Mouse (Mus musculus) gonadal fat pad, adult 2 months (tissue): ENCODE measurements at regions not wholly inside any gene's neighbourhood (a gene's known extent, or its start where the extent isn't known, plus 50 kb on each side); places are given as distances from the start of the nearest gene placed in this dataset.

Experiments
- DNase-seq: peaks from one replicate; pipeline ENCODE4 v3.0.0-alpha.2; 2012; ENCODE audit warnings: low read depth

DNA sequence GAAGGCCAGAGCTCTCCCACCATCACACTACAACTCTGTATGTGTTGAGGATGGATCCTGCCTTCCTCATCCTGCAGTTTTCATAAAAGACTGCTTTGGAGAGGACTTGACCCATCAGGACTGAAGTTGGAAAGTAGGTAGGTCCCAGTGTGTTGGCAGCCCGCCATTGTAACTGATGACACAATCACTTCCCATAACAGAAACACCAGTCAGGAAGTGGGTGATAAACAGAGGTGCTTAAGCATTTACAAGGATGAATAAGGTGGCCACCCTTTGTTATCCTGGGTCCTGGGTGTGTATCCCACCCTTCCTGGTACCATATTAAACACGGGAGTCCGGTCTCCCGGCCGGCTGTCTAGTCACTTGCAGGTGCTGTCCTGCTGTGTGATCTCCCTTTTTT, 118.3 kb downstream of the Snx10 start:
- no peak for DNase-seq

DNA sequence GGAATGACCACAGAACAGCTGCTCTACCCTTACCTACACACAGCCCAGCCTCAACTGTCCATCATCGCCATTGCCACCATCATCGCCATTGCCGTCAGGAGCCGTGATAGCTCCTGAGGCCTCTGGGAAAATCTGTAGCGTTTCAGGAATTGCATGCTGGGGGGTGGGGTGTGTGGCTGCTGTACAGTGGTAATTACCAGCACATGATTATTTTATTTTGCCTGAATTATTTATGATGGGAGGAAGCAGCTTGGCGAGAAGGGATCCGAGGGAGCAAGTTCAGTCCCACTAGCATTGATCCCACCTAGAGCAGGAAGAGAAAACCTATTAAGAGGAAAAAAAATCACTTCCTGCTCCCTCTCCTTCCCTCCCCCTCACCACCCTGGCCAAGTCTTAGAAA, 125.1 kb downstream of the Snx10 start:
- no peak for DNase-seq

DNA sequence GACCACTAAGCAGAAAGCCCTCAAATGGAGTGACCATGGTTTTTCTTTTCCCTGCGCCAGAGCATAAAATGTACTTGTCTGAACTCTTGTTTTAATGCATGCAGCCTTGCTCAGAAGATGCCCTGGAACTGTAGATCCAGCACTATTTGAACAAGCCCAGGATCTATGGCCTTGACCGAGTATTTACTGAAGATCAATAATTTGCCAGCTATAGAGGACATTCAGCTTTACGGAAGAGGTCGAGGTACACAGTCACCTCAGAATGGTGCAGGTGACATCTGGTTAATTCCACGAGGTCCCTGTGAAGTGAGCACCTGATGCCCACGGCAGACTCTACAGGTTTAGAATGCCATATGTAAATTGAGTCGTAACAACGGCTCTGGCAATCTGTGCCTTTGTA, 130.1 kb downstream of the Snx10 start:
- no peak for DNase-seq

GRCm38 (mm10) chr6:51654991-51655390, 131.3 kb downstream of the Snx10 start:
- no peak for DNase-seq

DNA sequence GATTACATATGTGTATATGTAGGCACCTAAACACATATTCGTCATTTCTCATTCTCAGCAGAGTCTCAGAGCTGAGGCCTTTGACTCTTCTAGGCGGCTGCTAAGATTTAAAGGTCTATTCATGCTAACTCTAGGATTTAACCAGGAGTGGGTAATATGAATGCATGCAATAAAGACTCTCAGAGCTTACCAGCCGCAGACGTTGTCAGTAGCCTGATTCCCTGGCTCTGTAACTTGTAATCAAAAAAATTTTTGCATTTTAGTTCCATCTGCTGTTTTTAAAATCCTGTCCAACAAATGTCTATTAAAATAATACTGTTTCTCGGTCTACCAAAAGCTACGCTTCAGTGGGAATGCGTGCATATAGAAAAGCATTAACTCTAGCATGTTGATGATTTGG, 132.4 kb downstream of the Snx10 start:
- no peak for DNase-seq

GRCm38 (mm10) chr6:51656883-51657640, 133.4 kb downstream of the Snx10 start:
- no peak for DNase-seq

GRCm38 (mm10) chr6:51658360-51658759, 134.7 kb downstream of the Snx10 start:
- no peak for DNase-seq

- no peak for DNase-seq
Observed at GRCm38 (mm10) chr6:51663178-51663577, 139.5 kb downstream of the Snx10 start.

DNA sequence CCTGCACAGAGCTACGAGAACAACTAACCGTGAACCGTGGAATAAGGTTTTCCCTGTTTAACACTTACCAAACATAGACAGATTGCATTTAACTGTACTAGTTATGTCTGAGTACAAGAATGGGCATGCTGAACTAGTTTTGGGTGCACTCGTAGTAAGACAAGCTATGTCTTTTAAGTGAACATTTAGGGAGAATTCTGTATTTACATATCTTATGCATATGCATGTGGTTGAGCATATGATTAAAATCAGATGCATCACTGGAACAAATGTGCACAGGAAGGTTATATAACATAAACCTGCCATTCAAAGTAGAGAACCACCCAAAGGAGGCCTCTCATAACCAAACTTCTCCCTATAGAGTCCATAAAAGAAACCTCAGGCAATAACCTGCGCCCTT, 140.3 kb downstream of the Snx10 start:
- DNase-seq = no peak

- DNase-seq = no peak
Observed at GRCm38 (mm10) chr6:51667022-51667421, 143.3 kb downstream of the Snx10 start.

DNA sequence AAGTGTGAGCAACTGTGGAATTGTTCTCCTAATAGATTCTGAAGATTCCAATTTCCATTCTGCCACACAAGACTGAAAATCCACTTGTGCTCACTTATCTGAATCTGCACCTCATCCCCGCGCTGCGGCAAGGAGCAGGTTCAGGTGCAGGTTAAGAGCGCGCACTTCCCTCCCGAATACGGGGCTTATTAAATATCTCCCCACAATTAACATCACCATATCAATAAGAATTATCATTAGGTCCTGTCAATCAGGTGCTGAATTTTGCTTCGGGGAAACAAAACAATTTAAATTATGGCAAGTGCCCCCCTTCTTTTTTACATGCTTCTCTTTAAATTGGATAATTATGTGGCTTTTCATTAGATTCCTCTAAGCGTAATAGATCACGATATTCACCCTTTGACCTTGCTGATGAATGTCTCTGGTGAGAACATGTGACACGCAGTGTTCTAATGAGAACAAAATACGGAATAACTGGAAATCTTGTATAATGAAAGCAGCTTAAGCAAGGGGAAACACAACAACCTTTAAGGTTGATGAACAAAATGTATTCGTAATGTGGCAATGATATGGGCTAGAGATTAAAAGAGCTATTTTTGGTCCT, 151.7 kb downstream of the Snx10 start:
- DNase-seq = no peak

DNA sequence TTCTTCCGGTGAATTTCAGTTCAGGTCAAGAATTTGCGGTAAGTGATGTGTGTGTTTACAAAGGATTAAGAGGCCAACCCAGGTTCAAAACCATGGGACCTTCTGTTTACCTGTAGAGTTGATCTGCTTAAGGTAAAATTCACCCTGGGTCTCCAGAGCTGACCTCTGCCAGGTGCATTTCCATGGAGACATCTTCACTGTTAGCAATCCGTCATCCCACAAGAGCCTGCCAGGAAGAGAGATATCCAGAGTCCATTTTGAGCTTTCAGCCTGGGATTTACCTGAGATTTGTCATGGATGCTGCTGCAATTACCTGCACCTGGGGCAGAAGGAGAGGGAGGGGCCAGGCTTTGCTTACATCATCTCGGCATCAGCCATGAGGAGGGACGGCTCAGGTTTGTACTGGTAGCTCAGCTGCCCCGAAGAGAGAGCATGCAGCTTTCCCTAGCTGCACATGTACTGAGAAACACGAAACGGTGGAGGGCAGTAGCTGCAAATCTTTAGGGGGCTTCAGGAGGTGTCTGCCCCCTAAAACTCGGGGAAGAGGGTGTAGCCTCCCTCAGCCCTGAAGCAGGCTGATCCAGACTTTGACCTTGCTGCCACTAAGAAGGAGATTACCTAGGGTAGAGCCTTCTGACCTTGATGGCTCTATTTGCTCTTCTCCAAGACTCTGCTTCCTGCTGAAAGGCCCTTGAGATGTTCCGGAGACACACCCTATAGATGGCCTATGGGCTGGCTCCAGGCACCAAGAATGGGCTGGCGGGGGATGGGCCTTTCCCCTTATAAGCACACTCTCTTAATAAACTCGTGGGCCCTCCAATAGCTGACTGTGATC, 153.7 kb downstream of the Snx10 start:
- no peak for DNase-seq

DNA sequence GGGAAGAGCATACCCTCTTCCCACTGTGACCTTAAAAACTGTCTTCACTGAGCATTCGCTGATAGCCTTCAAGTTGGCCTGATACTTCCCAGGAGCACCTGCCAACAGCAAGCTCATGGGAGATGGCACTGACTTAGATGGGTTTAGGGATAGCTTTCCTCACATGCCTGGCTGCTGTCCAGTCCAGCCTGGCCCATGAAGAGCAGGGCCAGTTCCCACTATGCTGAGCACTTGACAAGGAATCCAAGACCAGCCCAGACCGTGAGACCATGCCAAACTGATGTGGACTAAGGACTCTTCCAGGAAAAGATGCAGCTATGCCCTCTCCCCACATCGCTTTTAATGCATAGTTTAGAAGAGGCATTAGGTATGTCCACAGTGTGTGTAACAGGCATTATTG, 155.0 kb downstream of the Snx10 start:
- no peak for DNase-seq

- no peak for DNase-seq
Observed at GRCm38 (mm10) chr6:51680239-51680857, 156.6 kb downstream of the Snx10 start.

DNA sequence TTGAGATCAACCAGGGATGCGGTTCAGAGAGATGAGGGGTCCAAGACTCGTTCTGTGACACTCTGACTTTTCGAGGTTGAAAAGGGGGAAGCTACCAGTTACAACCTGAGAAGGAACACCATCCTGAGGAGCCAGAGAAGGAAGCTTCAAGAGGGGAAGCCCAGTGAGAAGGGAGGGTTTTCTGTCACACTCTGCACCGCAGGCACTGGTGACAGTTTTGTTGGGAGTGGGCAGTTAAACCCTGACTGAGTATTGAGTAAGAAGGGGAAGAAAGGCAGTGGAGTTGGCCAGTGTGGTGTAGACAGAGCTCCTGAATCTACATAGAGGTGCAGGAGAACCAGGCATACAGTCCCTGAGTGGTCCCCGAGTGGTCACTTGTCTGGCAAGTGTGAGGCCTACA, 159.4 kb downstream of the Snx10 start:
- no peak for DNase-seq

- DNase-seq = no peak
Observed at GRCm38 (mm10) chr6:51685651-51686287, 162.1 kb downstream of the Snx10 start.

GRCm38 (mm10) chr6:51690795-51691563, 167.3 kb downstream of the Snx10 start:
- no peak for DNase-seq

DNA sequence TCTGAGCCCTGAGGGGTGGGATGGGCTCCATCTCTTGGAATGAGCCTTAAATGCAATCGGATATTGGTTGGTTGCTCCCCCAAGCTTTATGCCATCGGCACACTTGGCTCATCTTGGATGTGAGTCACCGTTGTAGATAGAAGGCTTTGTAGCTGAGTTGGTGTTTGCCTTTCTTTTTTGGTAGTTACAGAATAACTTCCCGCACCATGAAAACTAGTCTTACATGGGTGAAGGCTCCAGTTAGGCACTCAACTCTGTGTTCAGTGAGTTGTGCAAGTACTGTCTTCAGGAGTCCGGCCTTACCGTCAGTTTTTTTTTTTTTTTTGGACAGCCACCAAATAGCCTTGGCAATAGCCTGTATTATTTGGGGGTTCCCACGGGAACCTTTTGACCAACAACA, 170.3 kb downstream of the Snx10 start:
- DNase-seq = no peak

GRCm38 (mm10) chr6:51696396-51696795, 172.7 kb downstream of the Snx10 start:
- no peak for DNase-seq

DNA sequence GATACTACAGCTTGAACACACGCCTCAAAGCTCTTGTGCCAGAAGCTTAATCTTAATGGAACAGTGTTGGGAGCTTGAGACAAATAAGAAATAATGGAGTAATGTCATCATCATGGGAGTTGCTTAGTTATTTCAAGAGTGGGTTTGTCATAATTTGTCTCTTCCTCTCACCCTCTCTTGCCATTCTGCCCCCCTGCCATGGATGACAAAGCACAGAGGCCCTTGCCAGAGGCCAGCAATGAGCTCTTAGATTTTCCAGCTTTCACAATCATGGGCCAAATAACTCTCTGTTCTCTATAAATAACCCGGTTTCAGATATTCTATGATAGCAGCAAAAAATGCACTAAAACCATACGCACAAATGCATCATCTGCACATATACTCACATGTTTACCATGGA, 174.1 kb downstream of the Snx10 start:
- DNase-seq = no peak

DNA sequence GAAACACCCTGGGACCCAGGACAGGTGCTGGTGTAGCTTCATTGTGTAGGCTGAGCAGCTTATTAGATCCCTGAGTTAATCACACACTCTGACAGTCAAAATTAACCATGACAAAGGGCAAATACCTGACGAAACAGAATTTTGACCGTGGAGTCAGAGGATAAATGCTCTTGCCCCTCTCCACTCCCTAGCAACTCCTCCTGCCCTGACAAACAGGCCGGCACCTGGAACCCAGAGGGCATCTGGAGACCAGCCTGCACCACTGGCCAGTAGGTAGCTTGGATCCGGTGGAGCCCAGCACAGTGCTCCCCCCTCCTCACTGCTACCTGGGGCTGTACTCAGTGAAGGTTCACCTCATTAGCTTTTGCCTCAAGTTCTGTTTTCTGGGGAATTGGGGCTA, 174.5 kb downstream of the Snx10 start:
- no peak for DNase-seq
